Mouse (Mus musculus): ENCODE data around the gene Olfr1323. TPM values are rescaled to one million over a fixed set of nuclear protein-coding genes. Genes with fewer than 3 reads are reported as not detected.

Gene Olfr1323
- not detected for total RNA-seq (2023)

GRCm38 (mm10) chrX:50019259-50019658 is at the start of gene Olfr1323:
Gene Olfr1323, minus strand, starts transcription at chrX:50019359.

Other genes starting within 250 kb of the Olfr1323 start
- not detected for gene Igsf1, start 221.6 kb downstream of the Olfr1323 start, total RNA-seq (2023)
- gene Olfr1322, start 127.9 kb downstream of the Olfr1323 start, total RNA-seq (2023) = not detected

Measured in CD4-positive naive resting alpha-beta T cell, adult 76 days (primary cell).